Mouse (Mus musculus) adrenal gland, postnatal 4 days (tissue): ENCODE results near the gene Gm4981. TPM values are rescaled to one million over a fixed set of nuclear protein-coding genes. Genes with fewer than 3 reads are reported as not detected.
A peak's percentile ranks its signal among the peaks of the same experiment; 100 is the strongest.
"Not testable (repeated sequence)": the region's sequence is repeated elsewhere in the genome, so short reads cannot be mapped to it uniquely, and the experiment has no call there.

Source experiments
- DNase-seq, 2 experiments: peaks; one replicate each; pipeline ENCODE4 v3.0.0; 2021 to 2022; ENCODE audit warnings: low spot score in 2 of 2, mixed read lengths in 2 of 2
- total RNA-seq, 2 experiments: library from RNA; stranded (reverse); gene quantifications; 2 replicates each; pipeline ENCODE4 v1.2.3; 2021

The Gm4981 gene
- total RNA-seq, 2 experiments from 2014 or later: not detected

- DNase-seq: peak; percentile 89 to 95
These were observed 12.3 kb downstream of the Gm4981 start for GRCm38 (mm10) chr10:58223972-58224805.

- DNase-seq: not testable (repeated sequence)
These were observed 13.3 kb downstream of the Gm4981 start for GRCm38 (mm10) chr10:58223161-58223560.

GRCm38 (mm10) chr10:58221571-58221970 is 14.9 kb downstream of the Gm4981 start:
- not testable (repeated sequence) for DNase-seq

- no peak for DNase-seq
These were observed 15.8 kb downstream of the Gm4981 start for GRCm38 (mm10) chr10:58220726-58221125.

- no peak for DNase-seq
These were observed 19.1 kb downstream of the Gm4981 start for GRCm38 (mm10) chr10:58217366-58217765.

GRCm38 (mm10) chr10:58215353-58215752 is 21.1 kb downstream of the Gm4981 start:
- DNase-seq: no peak

- DNase-seq: no peak
These were observed 21.6 kb downstream of the Gm4981 start for GRCm38 (mm10) chr10:58214934-58215333.

- no peak for DNase-seq
These were observed 22.0 kb downstream of the Gm4981 start for GRCm38 (mm10) chr10:58214497-58214896.

- no peak for DNase-seq
These were observed 24.3 kb downstream of the Gm4981 start for GRCm38 (mm10) chr10:58212230-58212629.

- no peak for DNase-seq
These were observed 25.3 kb downstream of the Gm4981 start for GRCm38 (mm10) chr10:58211213-58211612.

GRCm38 (mm10) chr10:58210514-58210913 is 26.0 kb downstream of the Gm4981 start:
- no peak for DNase-seq

- no peak for DNase-seq
These were observed 26.6 kb downstream of the Gm4981 start for GRCm38 (mm10) chr10:58209710-58210467.

- no peak for DNase-seq
These were observed 29.7 kb downstream of the Gm4981 start for GRCm38 (mm10) chr10:58206639-58207404.

- no peak for DNase-seq
These were observed 30.5 kb downstream of the Gm4981 start for GRCm38 (mm10) chr10:58205986-58206385.

Other genes with a start within 250 kb of the Gm4981 start
- gene AW822073, start 11.8 kb downstream of the Gm4981 start, total RNA-seq: not detected
- gene Duxf3, start 4.0 kb downstream of the Gm4981 start, total RNA-seq: not detected
- 10 to 100 TPM; 51.6 to 56.6 TPM for gene Gcc2, start 18.8 kb upstream of the Gm4981 start, total RNA-seq
- gene Lims1, start 86.8 kb upstream of the Gm4981 start, total RNA-seq: 10 to 100 TPM; 78.3 to 80.1 TPM
- 10 to 100 TPM; 69.2 to 80.6 TPM for gene Ranbp2, start 210.2 kb upstream of the Gm4981 start, total RNA-seq